Mouse (Mus musculus): ENCODE measurements around the gene Ddx11.

- TF ChIP-seq CTCF (IDR thresholded peaks at IDR 0.05 in 2 of 3, conservative IDR thresholded peaks at IDR 0.05 in 1 of 3; ENCODE audit: control insufficient read depth in 1 of 3, insufficient read depth in 1 of 3, low read depth in 2 of 3, low read length in 3 of 3, poor library complexity in 1 of 3, severe bottlenecking in 1 of 3) = no peak
- TF ChIP-seq POLR2A (IDR thresholded peaks at IDR 0.05; ENCODE audit: control insufficient read depth in 1 of 2, insufficient read depth in 1 of 2, low read depth in 1 of 2, low read length in 2 of 2, poor library complexity in 1 of 2) = no peak
- no peak for TF ChIP-seq GATA1 (IDR thresholded peaks at IDR 0.05; ENCODE audit: low read depth, low read length)
- no peak for TF ChIP-seq GABPA (IDR thresholded peaks at IDR 0.05; ENCODE audit: low read depth, low read length)
- TF ChIP-seq E2F4 (IDR thresholded peaks at IDR 0.05; ENCODE audit: borderline replicate concordance, low read depth, low read length) = no peak
- no peak for TF ChIP-seq SIN3A (IDR thresholded peaks at IDR 0.05; ENCODE audit: low read length)
- no peak for TF ChIP-seq JUND (IDR thresholded peaks at IDR 0.05; ENCODE audit: low read depth, low read length)
- TF ChIP-seq HCFC1 (IDR thresholded peaks at IDR 0.05; ENCODE audit: low read depth, low read length) = no peak
- TF ChIP-seq ZKSCAN1 (IDR thresholded peaks at IDR 0.05; ENCODE audit: low read depth, low read length) = no peak
- TF ChIP-seq ELF1 (IDR thresholded peaks at IDR 0.05; ENCODE audit: low read depth, low read length) = no peak
- TF ChIP-seq EP300 (IDR thresholded peaks at IDR 0.05; ENCODE audit: low read depth in 1 of 2, low read length in 2 of 2) = no peak
- no peak for TF ChIP-seq KAT2A (conservative IDR thresholded peaks at IDR 0.05; ENCODE audit: low read depth, low read length)
- no peak for TF ChIP-seq CHD2 (IDR thresholded peaks at IDR 0.05; ENCODE audit: low read length)
- TF ChIP-seq BHLHE40 (IDR thresholded peaks at IDR 0.05; ENCODE audit: borderline replicate concordance, low read depth, low read length) = no peak
Measured at GRCm38 (mm10) chr17:66110746-66111145, 12.6 kb upstream of the Ddx11 start.
